Mouse (Mus musculus): Measurements from ENCODE around the gene Ap4s1.

GRCm38 (mm10) chr12:51710154-51710553 is 19.3 kb downstream of the Ap4s1 start:
- TF ChIP-seq POLR2A (IDR thresholded peaks at IDR 0.05; ENCODE audit: borderline replicate concordance, control insufficient read depth, low read depth, low read length): no peak
- TF ChIP-seq CTCF (IDR thresholded peaks at IDR 0.05; ENCODE audit: control insufficient read depth, insufficient read depth, low read length): no peak
